In genomic region chr9:114556276-114556855, GRCm38 (mm10) we compare ENCODE assay signal across 20 mouse cellular contexts. TPM values are rescaled to one million over a fixed set of nuclear protein-coding genes. Genes with fewer than 3 reads are reported as not detected.
A peak's percentile ranks its signal among the peaks of the same experiment; 100 is the strongest.
DNase-seq lines count a peak whose midpoint lies in the region; ATAC-seq and TF ChIP-seq lines count a peak whose summit lies in the region.
"Had no signal": no experiment of that assay in that cellular context is flagged by ENCODE, and none has a peak within 500 bp of the region (broad histone marks: within the 10 kb centered on the region; RNA-seq: fewer than 3 reads in every experiment).

No protein-coding gene starts in this region.

- H3K27ac ChIP-seq in heart, embryonic 11.5 days (ENCODE audit: low read depth, low read length): no peak overlapping the region
- H3K27ac ChIP-seq in intestine, embryonic 14.5 days (ENCODE audit: low read depth): no peak overlapping the region
- H3K27ac ChIP-seq in liver, embryonic 15.5 days (replicated peaks): peak overlapping the region; percentile 38; the same call in 1 of the 2 replicates
- no peak overlapping the region for H3K27ac ChIP-seq in cerebellum, adult 2 months (ENCODE audit: insufficient read depth, low read length)
- H3K27ac ChIP-seq: forebrain, embryonic 15.5 days; midbrain, embryonic 15.5 days had no signal

- DNase-seq in heart, adult 11 months: no peak
- peak; percentile 56 for DNase-seq in intestine, embryonic 14.5 days (ENCODE audit: low spot score)
- DNase-seq in right cerebral cortex, postnatal 25 days: no peak
- no peak for DNase-seq in urinary bladder, adult 2 months (ENCODE audit: low spot score)
- DNase-seq in cerebellum, adult 2 months: no peak
- DNase-seq: adrenal gland, postnatal 14 days; cerebellum, adult 8-10 months; embryo, embryonic 11 days; heart, adult 18-20 months; heart, postnatal 4 days; kidney, postnatal 14 days; lung, adult 18-20 months; thymus, postnatal 36 days had no signal

- peaks cover 26% of the 10 kb centered on the region for H3K4me1 ChIP-seq in heart, embryonic 11.5 days (ENCODE audit: control insufficient read depth, insufficient read depth, low read length)
- peaks cover 90% of the 10 kb centered on the region for H3K4me1 ChIP-seq in E14TG2a.4 (replicated peaks; ENCODE audit: low read depth, low read length)
- H3K4me1 ChIP-seq in intestine, embryonic 14.5 days (replicated peaks; ENCODE audit: control insufficient read depth, insufficient read depth, low read length): peaks cover 7% of the 10 kb centered on the region
- peaks cover 13% of the 10 kb centered on the region for H3K4me1 ChIP-seq in liver, embryonic 15.5 days (replicated peaks)
- no peaks in the 10 kb centered on the region for H3K4me1 ChIP-seq in cerebellum, adult 2 months (ENCODE audit: control insufficient read depth, insufficient read depth, low read length)

- H3K9me3 ChIP-seq in heart, embryonic 11.5 days (replicated peaks; ENCODE audit: control insufficient read depth, low read length): no peaks in the 10 kb centered on the region
- H3K9me3 ChIP-seq in E14TG2a.4 (ENCODE audit: low read length): no peaks in the 10 kb centered on the region
- H3K9me3 ChIP-seq in intestine, embryonic 14.5 days (ENCODE audit: control insufficient read depth, low read length): no peaks in the 10 kb centered on the region
- no peaks in the 10 kb centered on the region for H3K9me3 ChIP-seq in liver, embryonic 15.5 days (replicated peaks)
- H3K9me3 ChIP-seq: forebrain, embryonic 15.5 days; midbrain, embryonic 15.5 days had no signal

- no peak for ATAC-seq in heart, embryonic 11.5 days (replicated peaks; ENCODE audit: insufficient number of reproducible peaks, low FRiP score, low TSS enrichment)
- ATAC-seq in intestine, embryonic 14.5 days (replicated peaks; ENCODE audit: low FRiP score, low TSS enrichment, low read depth): no peak
- ATAC-seq in liver, embryonic 15.5 days (ENCODE audit: insufficient read depth): no peak
- ATAC-seq: forebrain, embryonic 15.5 days; inflammation-experienced regulatory T-cells, adult 6 months; midbrain, embryonic 15.5 days had no signal

- peaks cover 2% of the 10 kb centered on the region; the same call in 1 of the 2 replicates for H3K27me3 ChIP-seq in heart, embryonic 11.5 days (ENCODE audit: control insufficient read depth, insufficient read depth, low read length)
- H3K27me3 ChIP-seq in E14TG2a.4 (ENCODE audit: insufficient read depth, low read length): no peaks in the 10 kb centered on the region
- H3K27me3 ChIP-seq in intestine, embryonic 14.5 days (replicated peaks; ENCODE audit: control insufficient read depth, insufficient read depth, low read length): peaks cover 23% of the 10 kb centered on the region
- H3K27me3 ChIP-seq in liver, embryonic 15.5 days: peaks cover 45% of the 10 kb centered on the region
- H3K27me3 ChIP-seq in cerebellum, adult 2 months (ENCODE audit: control insufficient read depth, insufficient read depth, low read length): no peaks in the 10 kb centered on the region; the same call in 1 of the 2 replicates

- WGBS in heart, embryonic 11.5 days (ENCODE audit: insufficient replicate concordance): 32% methylated on average over 10 of the region's 10 CpGs
- WGBS in intestine, embryonic 14.5 days: 41% methylated on average over 10 of the region's 10 CpGs
- WGBS in liver, embryonic 15.5 days (ENCODE audit: insufficient replicate concordance): 46% methylated on average over 10 of the region's 10 CpGs
- 52% methylated on average over 10 of the region's 10 CpGs for WGBS in cerebellum, adult 2 months

- H3K9ac ChIP-seq in heart, embryonic 11.5 days (ENCODE audit: low read depth, low read length): 0 out of 2 replicates have a peak overlapping the region, but pooled peaks have one; percentile 22
- no peak overlapping the region for H3K9ac ChIP-seq in intestine, embryonic 14.5 days (ENCODE audit: low read length)
- no peak overlapping the region for H3K9ac ChIP-seq in liver, embryonic 15.5 days
- H3K9ac ChIP-seq: forebrain, embryonic 15.5 days; midbrain, embryonic 15.5 days had no signal

- no peak for TF ChIP-seq POLR2A in cerebellum, adult 2 months (IDR thresholded peaks at IDR 0.05; ENCODE audit: borderline replicate concordance, insufficient read depth, low read length)

- TF ChIP-seq CTCF in E14TG2a.4 (conservative IDR thresholded peaks at IDR 0.05; ENCODE audit: low read length): no peak
- no peak for TF ChIP-seq CTCF in cerebellum, adult 2 months (IDR thresholded peaks at IDR 0.05; ENCODE audit: borderline replicate concordance, insufficient read depth, low read depth, low read length)

- no peaks in the 10 kb centered on the region for H3K36me3 ChIP-seq in heart, embryonic 11.5 days (ENCODE audit: control insufficient read depth, insufficient read depth, low read length)
- H3K36me3 ChIP-seq in E14TG2a.4 (ENCODE audit: insufficient read depth, low read length): peaks cover 87% of the 10 kb centered on the region
- H3K36me3 ChIP-seq in intestine, embryonic 14.5 days (ENCODE audit: control insufficient read depth, insufficient read depth, low read length): no peaks in the 10 kb centered on the region
- no peaks in the 10 kb centered on the region for H3K36me3 ChIP-seq in liver, embryonic 15.5 days (replicated peaks)
- H3K36me3 ChIP-seq: forebrain, embryonic 15.5 days; G1E; midbrain, embryonic 15.5 days had no signal

- H3K4me2 ChIP-seq in heart, embryonic 11.5 days: peak overlapping the region; percentile 3
- H3K4me2 ChIP-seq in intestine, embryonic 14.5 days (ENCODE audit: low read length): peak overlapping the region; percentile 18; the same call in 1 of the 2 replicates
- peak overlapping the region; percentile 25 for H3K4me2 ChIP-seq in liver, embryonic 15.5 days
- H3K4me2 ChIP-seq: forebrain, embryonic 15.5 days; midbrain, embryonic 15.5 days had no signal

- H3K4me3 ChIP-seq in heart, embryonic 11.5 days (ENCODE audit: low read depth, low read length): no peak overlapping the region
- peak overlapping the region; percentile 92 for H3K4me3 ChIP-seq in E14TG2a.4 (replicated peaks; ENCODE audit: low read length)
- H3K4me3 ChIP-seq in intestine, embryonic 14.5 days (ENCODE audit: low read depth, low read length): no peak overlapping the region
- no peak overlapping the region for H3K4me3 ChIP-seq in liver, embryonic 15.5 days (replicated peaks)
- H3K4me3 ChIP-seq in cerebellum, adult 2 months (replicated peaks; ENCODE audit: insufficient read depth, low read depth, low read length): no peak overlapping the region
- H3K4me3 ChIP-seq: forebrain, embryonic 15.5 days; midbrain, embryonic 15.5 days had no signal

RNA-seq across cellular contexts. Expression of gene Trim71, which starts 7.8 kb away (rescaled TPM):
- 1.00 and 1.1 TPM in 2 replicates for polyA plus RNA-seq in heart, embryonic 11.5 days (2014; fragmentation: Nextera tagmentation; extraction: Ambion mirVana)
- 2.7 and 2.9 TPM in 2 replicates for polyA plus RNA-seq in intestine, embryonic 14.5 days (2014; fragmentation: Nextera tagmentation; extraction: Ambion mirVana)
- polyA plus RNA-seq in liver, embryonic 15.5 days (2015; fragmentation: Nextera tagmentation; extraction: Ambion mirVana): 0.86 TPM in 2 replicates
- polyA plus RNA-seq in urinary bladder, adult 2 months (2012; rRNA removed): 0.23 and 0.28 TPM in 2 replicates
- polyA plus RNA-seq in cerebellum, adult 2 months (2012; rRNA removed): 0.03 and 0.05 TPM in 2 replicates
- polyA plus RNA-seq: G1E had no signal

RNA-seq across cellular contexts. Expression of gene C130032M10Rik, which starts 40.9 kb away (rescaled TPM):
- 0.54 and 0.90 TPM in 2 replicates for polyA plus RNA-seq in heart, embryonic 11.5 days (2014; fragmentation: Nextera tagmentation; extraction: Ambion mirVana)
- 0.46 TPM in 1 of 2 replicates, not detected in the other for polyA plus RNA-seq in intestine, embryonic 14.5 days (2014; fragmentation: Nextera tagmentation; extraction: Ambion mirVana)
- not detected in 2 replicates for polyA plus RNA-seq in liver, embryonic 15.5 days (2015; fragmentation: Nextera tagmentation; extraction: Ambion mirVana)
- polyA plus RNA-seq in urinary bladder, adult 2 months (2012; rRNA removed): 0.10 TPM in 1 of 2 replicates, not detected in the other
- not detected in 2 replicates for polyA plus RNA-seq in cerebellum, adult 2 months (2012; rRNA removed)
- polyA plus RNA-seq: forebrain, embryonic 15.5 days; G1E; inflammation-experienced regulatory T-cells, adult 6 months; midbrain, embryonic 15.5 days had no signal

RNA-seq across cellular contexts. Expression of gene Ccr4, which starts 51.6 kb away (rescaled TPM):
- not detected in 2 replicates for polyA plus RNA-seq in heart, embryonic 11.5 days (2014; fragmentation: Nextera tagmentation; extraction: Ambion mirVana)
- polyA plus RNA-seq in intestine, embryonic 14.5 days (2014; fragmentation: Nextera tagmentation; extraction: Ambion mirVana): 0.08 TPM in 2 replicates
- polyA plus RNA-seq in liver, embryonic 15.5 days (2015; fragmentation: Nextera tagmentation; extraction: Ambion mirVana): not detected in 2 replicates
- polyA plus RNA-seq in urinary bladder, adult 2 months (2012; rRNA removed): 0.91 and 1.7 TPM in 2 replicates
- polyA plus RNA-seq in cerebellum, adult 2 months (2012; rRNA removed): not detected in 2 replicates
- polyA plus RNA-seq: forebrain, embryonic 15.5 days; G1E; midbrain, embryonic 15.5 days had no signal
